Mouse (Mus musculus) hindbrain, embryonic 13.5 days (tissue): ENCODE results near the gene Ano3. TPM values are rescaled to one million over a fixed set of nuclear protein-coding genes. Genes with fewer than 3 reads are reported as not detected.
"Not testable (repeated sequence)": the region's sequence is repeated elsewhere in the genome, so short reads cannot be mapped to it uniquely, and the experiment has no call there.

ENCODE experiments used
- ATAC-seq: fragments of 200-750 bp; cut with Nextera tagmentation; 2 replicates; pipeline ENCODE4 v1.8.0; 2017; ENCODE audit warnings: moderate TSS enrichment; ENCODE audit not compliant: low FRiP score
- H3K27ac ChIP-seq: fragments of 300-500 bp; sonication (generic); 2 replicates; pipeline ENCODE4 v1.5.1; 2015; ENCODE audit warnings: inconsistent platforms, mild to moderate bottlenecking, moderate library complexity
- H3K27me3 ChIP-seq: fragments of 300-500 bp; sonication (generic); 2 replicates; pipeline ENCODE4 v1.6.1; 2015; ENCODE audit warnings: mild to moderate bottlenecking, inconsistent platforms
- H3K36me3 ChIP-seq: fragments of 300-500 bp; sonication (generic); 2 replicates; pipeline ENCODE4 v1.6.1; 2015; ENCODE audit warnings: mild to moderate bottlenecking, inconsistent platforms
- H3K4me1 ChIP-seq: fragments of 300-500 bp; sonication (generic); replicated peaks from 2 replicates; pipeline ENCODE4 v1.6.1; 2015; ENCODE audit warnings: inconsistent platforms
- H3K4me2 ChIP-seq: fragments of 300-500 bp; sonication (generic); 2 replicates; pipeline ENCODE4 v1.6.1; 2015; ENCODE audit warnings: inconsistent platforms, mild to moderate bottlenecking, moderate library complexity
- H3K4me3 ChIP-seq: fragments of 300-500 bp; sonication (generic); 2 replicates; pipeline ENCODE4 v1.5.1; 2015; ENCODE audit warnings: mild to moderate bottlenecking, inconsistent platforms
- H3K9ac ChIP-seq: fragments of 300-500 bp; sonication (generic); 2 replicates; pipeline ENCODE4 v1.6.1; 2015; ENCODE audit warnings: mild to moderate bottlenecking, inconsistent platforms
- H3K9me3 ChIP-seq: fragments of 300-500 bp; sonication (generic); 2 replicates; pipeline ENCODE4 v1.6.1; 2016; ENCODE audit warnings: inconsistent platforms
- WGBS: fragments of 180-500 bp; shearing (Covaris S2); methylation state at CpG from one replicate; pipeline ENCODE4 v1.1.7; 2015; 5-methylcytosine and 5-hydroxymethylcytosine counted together
- polyA plus RNA-seq: library from polyadenylated mRNA; unstranded; fragments of >200 nt; fragmentation: Nextera tagmentation; extraction: Ambion mirVana; gene quantifications from 2 replicates; pipeline ENCODE4 v1.2.1, GENCODE M21; 2015

Gene Ano3
- 0.89 and 1.1 TPM in 2 replicates for polyA plus RNA-seq

GRCm38 (mm10) chr2:110950823-110951222 lies at the start of gene Ano3:
Gene Ano3 (minus strand): TSS chr2:110950923.
- not testable (repeated sequence) for H3K9me3 ChIP-seq, H3K27me3 ChIP-seq, H3K36me3 ChIP-seq, H3K27ac ChIP-seq, ATAC-seq
- peak within 1 kb of the TSS; percentile 68 for H3K4me2 ChIP-seq
- peak within 1 kb of the TSS; percentile 37 for H3K4me3 ChIP-seq
- peaks cover 11% of the 10 kb centered on the region for H3K4me1 ChIP-seq
- H3K9ac ChIP-seq = peak within 1 kb of the TSS; percentile 60

GRCm38 (mm10) chr2:110990071-110990470 lies 39.3 kb upstream of the Ano3 start:
- no peak for ATAC-seq
- H3K4me2 ChIP-seq = no peak overlapping the region
- no peak overlapping the region for H3K9ac ChIP-seq
- no peaks in the 10 kb centered on the region for H3K4me1 ChIP-seq
- H3K9me3 ChIP-seq = no peaks in the 10 kb centered on the region
- no peak overlapping the region for H3K4me3 ChIP-seq
- no peaks in the 10 kb centered on the region for H3K27me3 ChIP-seq
- H3K27ac ChIP-seq = no peak overlapping the region
- H3K36me3 ChIP-seq = no peaks in the 10 kb centered on the region
- 89% methylated on average over 1 of the region's 1 CpGs for WGBS

- Histone ChIP-seq H3K36me3 (no peaks in the 10 kb centered on the region), H3K27me3 (no peaks in the 10 kb centered on the region), H3K4me1 (no peaks in the 10 kb centered on the region), H3K9ac (no peak overlapping the region), H3K27ac (no peak overlapping the region), H3K4me2 (no peak overlapping the region), H3K9me3 (no peaks in the 10 kb centered on the region), H3K4me3 (no peak overlapping the region)
- 75% methylated on average over 4 of the region's 4 CpGs for WGBS
- ATAC-seq = no peak
Measured at GRCm38 (mm10) chr2:110989539-110989938, 38.8 kb upstream of the Ano3 start.

GRCm38 (mm10) chr2:110985853-110986271 lies 35.1 kb upstream of the Ano3 start:
- Histone ChIP-seq H3K27ac (no peak overlapping the region), H3K4me1 (no peaks in the 10 kb centered on the region), H3K36me3 (no peaks in the 10 kb centered on the region), H3K9me3 (no peaks in the 10 kb centered on the region), H3K4me2 (no peak overlapping the region), H3K27me3 (no peaks in the 10 kb centered on the region), H3K9ac (no peak overlapping the region), H3K4me3 (no peak overlapping the region)
- no peak for ATAC-seq
- WGBS = 83% methylated on average over 2 of the region's 2 CpGs

- no peaks in the 10 kb centered on the region for H3K9me3 ChIP-seq
- H3K4me2 ChIP-seq = no peak overlapping the region
- no peaks in the 10 kb centered on the region for H3K4me1 ChIP-seq
- H3K9ac ChIP-seq = no peak overlapping the region
- H3K4me3 ChIP-seq = no peak overlapping the region
- no peak overlapping the region for H3K27ac ChIP-seq
- WGBS = 39% methylated on average over 1 of the region's 1 CpGs
- no peaks in the 10 kb centered on the region for H3K36me3 ChIP-seq
- peak; percentile 61; the same call in 1 of the 2 replicates for ATAC-seq
- H3K27me3 ChIP-seq = no peaks in the 10 kb centered on the region
Measured at GRCm38 (mm10) chr2:110981733-110982132, 31.0 kb upstream of the Ano3 start.

GRCm38 (mm10) chr2:110979610-110980009 lies 28.9 kb upstream of the Ano3 start:
- no peaks in the 10 kb centered on the region for H3K27me3 ChIP-seq
- no peak overlapping the region for H3K4me3 ChIP-seq
- H3K9me3 ChIP-seq = no peaks in the 10 kb centered on the region
- no peaks in the 10 kb centered on the region for H3K36me3 ChIP-seq
- H3K9ac ChIP-seq = no peak overlapping the region
- WGBS = 91% methylated on average over 2 of the region's 2 CpGs
- H3K4me1 ChIP-seq = no peaks in the 10 kb centered on the region
- H3K27ac ChIP-seq = no peak overlapping the region
- H3K4me2 ChIP-seq = no peak overlapping the region
- no peak for ATAC-seq

- Histone ChIP-seq H3K36me3 (no peaks in the 10 kb centered on the region), H3K4me3 (no peak overlapping the region)
- no peak for ATAC-seq
Measured at GRCm38 (mm10) chr2:110976871-110977270, 26.1 kb upstream of the Ano3 start.

GRCm38 (mm10) chr2:110970158-110970557 lies 19.4 kb upstream of the Ano3 start:
- 88% methylated on average over 2 of the region's 2 CpGs for WGBS
- no peaks in the 10 kb centered on the region for H3K9me3 ChIP-seq

More at GRCm38 (mm10) chr2:110976871-110977270, 26.1 kb upstream of the Ano3 start:
- Histone ChIP-seq H3K9me3 (no peaks in the 10 kb centered on the region), H3K4me1 (no peaks in the 10 kb centered on the region), H3K9ac (no peak overlapping the region), H3K27me3 (no peaks in the 10 kb centered on the region), H3K4me2 (no peak overlapping the region), H3K27ac (no peak overlapping the region)
- 79% methylated on average over 2 of the region's 2 CpGs for WGBS

GRCm38 (mm10) chr2:110965398-110965797 lies 14.7 kb upstream of the Ano3 start:
- H3K9me3 ChIP-seq = no peaks in the 10 kb centered on the region
- 97% methylated on average over 3 of the region's 3 CpGs for WGBS
- H3K27me3 ChIP-seq = no peaks in the 10 kb centered on the region
- no peaks in the 10 kb centered on the region for H3K36me3 ChIP-seq
- H3K4me1 ChIP-seq = no peaks in the 10 kb centered on the region
- H3K9ac ChIP-seq = no peak overlapping the region
- no peak overlapping the region for H3K4me3 ChIP-seq
- no peak overlapping the region for H3K4me2 ChIP-seq
- ATAC-seq = no peak
- no peak overlapping the region for H3K27ac ChIP-seq

More at GRCm38 (mm10) chr2:110970158-110970557, 19.4 kb upstream of the Ano3 start:
- no peak for ATAC-seq
- Histone ChIP-seq H3K36me3 (no peaks in the 10 kb centered on the region), H3K27me3 (no peaks in the 10 kb centered on the region), H3K9ac (no peak overlapping the region), H3K4me3 (no peak overlapping the region), H3K4me2 (no peak overlapping the region), H3K4me1 (no peaks in the 10 kb centered on the region), H3K27ac (no peak overlapping the region)

GRCm38 (mm10) chr2:110950432-110950803 lies 305 bp downstream of the Ano3 start:
- peak overlapping the region; percentile 60; the same call in 1 of the 2 replicates for H3K9ac ChIP-seq
- ATAC-seq = peak; percentile 71
- no peaks in the 10 kb centered on the region for H3K36me3 ChIP-seq

GRCm38 (mm10) chr2:110949679-110950431 lies 868 bp downstream of the Ano3 start:
- Histone ChIP-seq H3K4me1 (peaks cover 11% of the 10 kb centered on the region), H3K27me3 (no peaks in the 10 kb centered on the region), H3K4me2 (peak overlapping the region; percentile 68), H3K27ac (no peak overlapping the region), H3K9me3 (no peaks in the 10 kb centered on the region), H3K36me3 (no peaks in the 10 kb centered on the region), H3K9ac (peak overlapping the region; percentile 60), H3K4me3 (peak overlapping the region; percentile 37)
- peak; percentile 96 for ATAC-seq
- 8% methylated on average over 20 of the region's 20 CpGs for WGBS

More at GRCm38 (mm10) chr2:110950432-110950803, 305 bp downstream of the Ano3 start:
- peaks cover 11% of the 10 kb centered on the region for H3K4me1 ChIP-seq
- H3K4me2 ChIP-seq = peak overlapping the region; percentile 68
- WGBS = 64% methylated on average over 3 of the region's 3 CpGs
- no peak overlapping the region for H3K27ac ChIP-seq
- H3K27me3 ChIP-seq = no peaks in the 10 kb centered on the region
- peak overlapping the region; percentile 37 for H3K4me3 ChIP-seq
- no peaks in the 10 kb centered on the region for H3K9me3 ChIP-seq

- Histone ChIP-seq H3K4me2 (no peak overlapping the region), H3K27ac (no peak overlapping the region), H3K9ac (no peak overlapping the region), H3K4me1 (peaks cover 8% of the 10 kb centered on the region), H3K36me3 (no peaks in the 10 kb centered on the region), H3K4me3 (no peak overlapping the region), H3K9me3 (no peaks in the 10 kb centered on the region), H3K27me3 (no peaks in the 10 kb centered on the region)
- no peak for ATAC-seq
- 68% methylated on average over 1 of the region's 1 CpGs for WGBS
Measured at GRCm38 (mm10) chr2:110945171-110945570, 5.6 kb downstream of the Ano3 start.

- no peak for ATAC-seq
- Histone ChIP-seq H3K4me1 (no peaks in the 10 kb centered on the region), H3K36me3 (no peaks in the 10 kb centered on the region), H3K4me2 (no peak overlapping the region), H3K4me3 (no peak overlapping the region), H3K27ac (no peak overlapping the region), H3K9me3 (no peaks in the 10 kb centered on the region), H3K27me3 (no peaks in the 10 kb centered on the region), H3K9ac (no peak overlapping the region)
Measured at GRCm38 (mm10) chr2:110935691-110936090, 15.0 kb downstream of the Ano3 start.
